Mouse (Mus musculus) thymus, postnatal 36 days (tissue): ENCODE measurements around the gene Apoa1.

Source experiments
- DNase-seq, 2 experiments: peaks; one replicate each; pipeline ENCODE4 v3.0.0; 2022; ENCODE audit warnings: mixed read lengths in 2 of 2

Gene Apoa1

GRCm38 (mm10) chr9:46228491-46228890 lies at the start of gene Apoa1:
TSS of gene Apoa1 (plus strand) at chr9:46228580.
- no peak for DNase-seq

DNA sequence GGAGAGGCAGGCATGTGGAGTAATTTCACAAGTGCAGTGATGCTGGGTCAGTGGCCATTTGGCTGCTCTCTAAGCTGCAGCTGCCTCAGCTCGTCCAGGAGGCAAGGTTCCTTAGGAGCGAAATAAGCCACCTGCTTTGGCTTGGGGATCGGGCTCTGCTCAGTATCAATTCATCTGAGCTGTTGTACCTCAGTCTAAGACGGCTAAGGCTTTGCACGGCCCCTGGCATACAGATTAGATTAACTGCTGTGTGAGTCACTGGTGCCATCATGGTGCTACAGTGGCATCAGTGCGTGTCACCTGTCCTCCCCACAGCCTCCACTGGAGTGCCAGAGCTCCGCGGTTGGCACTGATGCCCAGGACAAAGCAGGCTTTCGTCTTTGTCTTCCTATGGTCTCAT lies 49.8 kb upstream of the Apoa1 start:
- DNase-seq: no peak

GRCm38 (mm10) chr9:46181297-46181696 lies 47.1 kb upstream of the Apoa1 start:
- DNase-seq: no peak

DNA sequence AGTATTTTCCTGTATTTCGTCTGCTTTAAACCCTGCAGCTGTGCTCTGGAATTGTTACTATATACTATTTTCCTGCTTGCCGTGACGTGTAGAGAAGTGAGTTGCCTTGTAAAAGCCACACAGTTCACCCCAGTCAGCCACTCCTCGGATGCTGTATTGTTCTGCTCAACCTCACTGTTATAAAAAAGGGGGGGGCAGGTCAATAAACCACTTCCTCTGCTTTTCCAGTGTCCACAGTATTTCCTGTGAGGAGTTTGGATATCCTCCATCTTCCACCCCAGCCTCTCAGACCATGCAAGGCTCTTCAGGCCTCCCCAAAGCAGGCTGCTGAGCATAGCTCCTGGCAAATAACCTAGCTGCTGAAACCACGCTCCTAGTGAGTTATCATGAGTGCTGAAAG lies 43.8 kb upstream of the Apoa1 start:
- no peak for DNase-seq

GRCm38 (mm10) chr9:46185191-46185590 lies 43.2 kb upstream of the Apoa1 start:
- DNase-seq: peak; percentile 28 to 31

GRCm38 (mm10) chr9:46186387-46186786 lies 42.0 kb upstream of the Apoa1 start:
- DNase-seq: no peak

GRCm38 (mm10) chr9:46188370-46188769 lies 40.0 kb upstream of the Apoa1 start:
- no peak for DNase-seq

GRCm38 (mm10) chr9:46188956-46189355 lies 39.4 kb upstream of the Apoa1 start:
- DNase-seq: no peak

DNA sequence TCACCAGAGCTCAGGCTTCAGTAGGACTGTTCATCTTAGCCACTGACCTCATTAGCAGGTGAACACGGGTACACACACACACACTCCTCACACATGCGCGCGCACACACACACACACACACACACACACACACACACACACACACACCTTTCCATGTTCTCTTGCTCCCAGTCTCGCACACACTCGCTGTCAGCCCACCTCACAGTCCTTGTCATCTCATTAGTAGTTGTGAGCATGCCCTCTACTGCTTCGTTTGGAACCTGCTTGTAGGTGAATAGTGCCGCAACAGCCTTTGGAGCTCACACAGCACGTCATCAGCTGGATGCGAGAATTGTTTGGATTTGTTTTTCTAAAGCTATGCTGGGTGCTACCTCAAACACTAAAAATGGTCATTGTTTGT lies 39.0 kb upstream of the Apoa1 start:
- DNase-seq: no peak

DNA sequence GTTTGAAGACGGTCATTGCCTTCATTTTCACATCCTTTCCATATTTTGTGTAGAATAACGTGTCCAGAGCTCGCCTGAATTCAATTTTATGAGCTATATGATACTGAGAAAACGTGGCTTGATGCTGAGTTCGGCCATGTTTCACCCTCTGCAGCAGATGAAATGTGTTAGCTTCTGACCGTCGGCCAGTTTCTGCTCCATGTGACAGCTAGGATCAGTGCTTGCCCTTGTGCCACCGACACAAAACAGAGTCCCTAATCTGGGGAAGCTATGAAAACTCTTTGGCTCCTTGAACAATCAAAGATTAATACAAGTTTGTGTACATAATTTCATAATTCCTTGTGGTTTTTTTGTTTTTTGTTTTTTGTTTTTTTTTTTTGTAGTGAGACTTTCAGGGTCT lies 37.1 kb upstream of the Apoa1 start:
- DNase-seq: no peak

DNA sequence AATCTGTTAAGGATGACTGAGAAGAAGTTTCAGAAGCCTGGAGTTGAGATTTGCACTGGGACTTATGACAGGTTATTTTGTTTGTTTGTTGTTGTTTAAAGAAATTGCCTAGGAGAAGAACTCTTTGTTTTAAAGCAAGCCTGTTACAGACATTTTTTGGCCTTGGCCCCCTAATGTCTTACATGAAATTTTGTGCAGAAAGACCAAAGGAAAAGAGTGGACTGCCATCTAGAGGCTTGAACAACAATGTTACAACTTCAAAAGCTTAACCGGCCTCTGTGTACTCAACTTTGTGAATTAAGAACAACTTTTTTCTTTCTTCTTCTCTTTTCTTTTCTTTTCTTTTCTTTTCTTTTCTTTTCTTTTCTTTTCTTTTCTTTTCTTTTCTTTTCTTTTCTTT lies 36.7 kb upstream of the Apoa1 start:
- DNase-seq: no peak

GRCm38 (mm10) chr9:46192642-46193041 lies 35.7 kb upstream of the Apoa1 start:
- no peak for DNase-seq

- no peak for DNase-seq
Observed at GRCm38 (mm10) chr9:46194809-46195208, 33.6 kb upstream of the Apoa1 start.

DNA sequence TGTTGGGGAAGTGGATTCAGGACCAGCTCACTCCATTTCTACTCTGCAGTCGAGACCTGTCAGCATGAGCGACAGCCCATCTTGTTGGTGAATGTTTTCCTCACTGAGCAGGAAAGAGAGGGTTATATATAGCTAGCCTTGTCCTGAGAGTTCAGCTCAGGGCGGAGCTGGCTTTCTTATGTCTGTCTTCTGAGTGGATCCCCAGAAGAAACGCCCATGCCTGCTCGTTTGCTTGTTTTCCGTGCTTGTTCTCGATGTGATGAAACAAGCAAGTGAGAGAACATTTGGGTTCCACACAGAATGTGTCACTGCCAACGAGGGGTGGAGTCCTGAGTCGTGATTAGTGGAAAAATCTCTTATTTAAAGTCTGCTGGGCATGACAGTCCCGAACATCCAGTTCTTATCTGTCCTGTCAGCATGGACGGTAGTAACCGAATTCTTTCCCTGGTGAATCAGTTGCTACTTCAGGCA lies 31.6 kb upstream of the Apoa1 start:
- no peak for DNase-seq

- no peak for DNase-seq
Observed at GRCm38 (mm10) chr9:46198461-46198860, 29.9 kb upstream of the Apoa1 start.

- DNase-seq: no peak
Observed at GRCm38 (mm10) chr9:46198936-46199335, 29.4 kb upstream of the Apoa1 start.

DNA sequence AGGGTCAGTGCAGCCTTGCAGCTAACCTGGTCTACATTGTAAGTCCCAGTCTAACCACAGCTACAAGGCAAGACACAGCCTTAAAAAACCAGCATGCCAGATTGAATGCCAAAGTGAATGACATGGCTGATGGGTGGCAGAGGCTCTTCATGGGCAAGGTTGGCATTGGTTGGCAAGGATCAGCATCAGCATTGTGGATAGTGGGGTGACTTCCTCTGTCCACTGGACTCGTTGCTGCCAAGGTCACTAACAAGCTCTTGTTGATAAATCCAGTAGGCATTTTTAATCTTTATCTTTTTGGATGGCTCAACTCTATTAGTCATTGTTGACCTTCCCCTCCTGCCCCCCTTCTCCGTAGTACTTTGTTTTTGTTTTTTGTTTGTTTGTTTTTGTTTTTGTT lies 28.8 kb upstream of the Apoa1 start:
- no peak for DNase-seq

DNA sequence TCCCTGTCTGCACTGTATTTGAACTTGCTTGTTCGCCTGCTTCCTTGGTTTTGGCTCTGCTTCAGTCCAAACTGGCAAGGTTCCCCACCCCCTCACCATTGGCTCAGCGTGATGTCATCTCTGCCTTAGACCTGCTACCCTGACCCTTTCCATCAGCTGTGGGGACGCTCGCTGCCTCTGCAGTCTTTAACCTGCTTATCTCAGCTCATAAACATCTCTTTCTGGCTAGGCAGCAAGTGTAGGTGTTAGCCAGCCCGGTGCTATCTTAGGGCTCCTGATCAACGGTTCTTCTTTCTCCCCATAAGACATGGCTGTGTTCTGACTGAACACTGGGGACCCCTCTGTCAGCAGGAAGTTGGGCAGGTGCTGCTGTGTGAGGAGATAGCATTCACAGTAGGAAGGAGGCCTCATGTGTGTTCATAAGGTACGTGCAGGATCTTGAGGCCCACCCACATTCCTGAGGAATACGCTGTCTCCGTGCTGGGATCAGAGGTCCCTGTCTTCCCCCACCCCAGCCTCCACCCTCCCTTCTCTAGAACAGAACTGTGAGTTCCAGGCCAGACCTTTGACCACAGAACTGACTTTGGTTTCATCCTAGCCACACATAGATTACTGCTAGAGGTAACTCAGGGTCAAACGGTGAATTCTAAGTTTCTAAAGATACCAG lies 21.4 kb upstream of the Apoa1 start:
- DNase-seq: no peak

DNA sequence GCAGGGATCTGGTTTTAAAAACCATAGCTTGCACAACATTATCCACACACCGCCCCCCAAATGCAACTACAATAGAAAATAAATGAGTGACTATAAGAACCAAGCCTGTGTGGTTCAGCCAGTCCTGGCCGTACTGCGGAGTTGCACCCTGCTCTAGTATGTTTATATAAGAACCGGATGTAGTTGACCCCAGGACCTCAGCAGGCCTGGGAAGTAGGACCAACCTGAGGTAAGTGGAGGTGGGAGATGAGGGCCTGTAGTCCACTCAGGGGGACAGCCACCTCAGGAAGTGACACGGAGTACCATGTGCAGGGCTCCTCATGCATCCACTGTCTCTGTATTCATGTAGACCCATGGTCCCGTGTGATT lies 20.9 kb upstream of the Apoa1 start:
- no peak for DNase-seq

DNA sequence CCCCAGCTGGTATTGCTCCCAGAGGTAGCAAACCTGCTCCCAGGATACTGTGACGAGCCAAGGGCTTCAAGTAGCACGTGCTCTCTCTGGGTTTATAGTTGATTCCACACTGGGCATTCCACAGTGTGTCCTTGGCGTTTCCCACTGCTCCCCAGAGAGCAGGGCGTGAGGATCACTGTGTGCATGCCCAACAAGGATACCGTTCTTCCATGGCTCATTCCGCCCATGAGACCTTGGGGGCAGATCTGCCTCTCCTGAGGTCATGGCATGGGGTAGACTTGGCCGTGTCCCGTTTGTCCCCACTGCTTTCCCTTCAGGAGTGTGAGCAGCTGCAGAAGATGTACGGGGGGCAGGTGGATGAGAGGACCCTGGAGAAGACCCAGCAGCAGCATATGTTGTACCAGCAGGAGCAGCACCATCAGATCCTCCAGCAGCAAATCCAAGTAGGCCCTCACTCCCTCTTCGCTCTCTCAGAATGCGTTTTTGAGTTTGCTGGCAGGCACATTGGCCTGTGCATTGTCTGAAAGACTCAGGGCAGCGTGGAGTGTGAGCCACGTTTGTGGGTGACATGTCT lies 19.9 kb upstream of the Apoa1 start:
- DNase-seq: no peak

- no peak for DNase-seq
Observed at GRCm38 (mm10) chr9:46210473-46210872, 17.9 kb upstream of the Apoa1 start.

- DNase-seq: no peak
Observed at GRCm38 (mm10) chr9:46214276-46214675, 14.1 kb upstream of the Apoa1 start.

GRCm38 (mm10) chr9:46214946-46215337 lies 13.4 kb upstream of the Apoa1 start:
- no peak for DNase-seq

DNA sequence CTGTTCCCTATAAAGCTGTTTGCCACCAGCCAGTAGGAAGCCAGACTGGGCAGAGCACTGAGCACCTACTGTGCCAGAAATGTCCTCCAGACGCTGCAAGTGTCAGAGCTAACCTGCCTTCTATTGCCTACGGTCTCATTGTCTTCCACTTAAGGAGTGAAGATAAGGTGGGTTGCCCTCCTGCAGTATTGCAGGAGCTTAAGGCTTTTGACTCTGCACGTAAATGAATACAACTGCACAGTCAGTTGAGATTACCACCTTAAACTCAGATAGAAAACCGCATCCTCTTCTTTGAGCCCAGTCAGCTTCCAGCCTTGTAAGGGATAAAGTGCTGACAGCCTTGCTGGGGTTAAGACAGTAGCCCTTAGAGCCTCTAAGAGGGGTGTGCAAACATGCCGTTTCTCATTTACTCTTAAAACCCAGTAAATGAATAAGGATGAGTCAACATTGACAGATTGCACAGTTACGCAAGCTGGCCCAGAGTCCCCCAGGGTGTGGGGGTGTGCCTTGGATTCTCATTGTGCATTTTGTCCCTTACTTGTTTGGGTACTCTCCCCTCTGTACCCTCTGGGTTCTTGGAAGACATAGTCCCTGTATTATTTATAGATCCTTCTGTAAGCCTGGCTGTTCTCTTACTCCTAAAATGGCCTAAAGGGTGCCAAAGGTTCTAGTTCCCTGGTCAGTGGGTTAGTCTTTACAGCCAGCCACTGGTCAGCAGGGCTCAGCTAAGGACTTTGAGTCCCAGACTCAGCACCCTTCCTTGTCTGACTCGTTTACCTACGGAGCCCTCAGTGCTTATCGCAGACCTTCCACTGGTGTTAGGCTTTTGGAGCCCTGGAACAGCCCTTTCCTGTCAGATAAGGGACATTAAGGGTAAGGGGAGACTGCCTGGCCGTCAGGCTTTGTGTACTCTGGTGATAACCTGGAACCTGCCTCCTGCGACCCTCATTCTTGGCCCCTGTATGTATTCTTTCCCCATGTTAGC lies 12.8 kb upstream of the Apoa1 start:
- no peak for DNase-seq
